Mouse (Mus musculus): ENCODE measurements around the gene Utrn. TPM values are rescaled to one million over a fixed set of nuclear protein-coding genes. Genes with fewer than 3 reads are reported as not detected.

Gene Utrn
- total RNA-seq, 2 experiments from 2014 or later, result 66.8 to 67.5 TPM

- DNase-seq, result no peak
Measured at GRCm38 (mm10) chr10:12731459-12731858, 137.7 kb downstream of the Utrn start.

- DNase-seq, result no peak
Measured at GRCm38 (mm10) chr10:12729635-12730034, 139.5 kb downstream of the Utrn start.

- DNase-seq, result no peak
Measured at GRCm38 (mm10) chr10:12729033-12729432, 140.1 kb downstream of the Utrn start.

DNA sequence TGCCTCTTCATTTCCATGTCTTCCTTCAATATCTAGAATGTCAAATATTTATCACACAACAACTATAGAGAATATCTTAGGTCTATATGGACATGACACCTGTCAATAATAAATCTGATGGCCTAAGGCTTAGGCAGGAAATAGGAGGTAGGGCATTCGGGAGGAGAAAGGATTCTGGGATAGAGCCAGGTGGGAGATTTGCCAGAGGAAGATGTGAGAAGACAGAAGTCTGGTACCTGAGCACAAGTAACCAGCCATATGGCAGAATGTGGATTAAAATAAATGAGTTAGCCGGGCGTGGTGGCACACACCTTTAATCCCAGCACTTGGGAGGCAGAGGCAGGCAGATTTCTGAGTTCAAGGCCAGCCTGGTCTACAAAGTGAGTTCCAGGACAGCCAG, 141.3 kb downstream of the Utrn start:
- DNase-seq, result no peak

DNA sequence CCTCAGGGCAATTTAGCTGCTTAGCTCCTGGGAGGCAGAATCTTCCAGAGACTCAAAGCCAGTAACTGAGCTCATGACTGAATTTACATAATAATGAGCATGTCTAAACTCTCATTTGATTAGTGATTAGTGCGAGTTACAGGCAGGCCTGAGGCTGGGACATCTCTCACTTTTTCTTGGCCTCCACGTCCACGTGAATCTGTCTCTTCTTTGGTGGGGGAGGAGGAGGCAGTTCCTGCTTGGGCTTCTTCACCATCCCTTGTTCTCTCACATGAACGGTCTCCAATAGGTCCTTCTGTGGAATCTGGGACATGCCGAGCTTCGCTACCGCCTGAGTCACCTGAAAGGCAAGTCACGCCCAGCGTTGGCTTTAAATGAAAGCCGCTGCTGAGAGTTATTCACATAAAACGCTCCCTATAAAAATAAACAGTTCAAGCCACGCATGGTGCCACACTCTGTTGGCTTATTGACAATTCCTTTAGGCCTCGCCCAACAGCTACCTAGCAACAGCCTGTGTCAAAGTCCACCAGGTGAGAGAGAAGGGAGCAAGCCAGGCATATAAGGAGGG, 143.0 kb downstream of the Utrn start:
- DNase-seq, result no peak

DNA sequence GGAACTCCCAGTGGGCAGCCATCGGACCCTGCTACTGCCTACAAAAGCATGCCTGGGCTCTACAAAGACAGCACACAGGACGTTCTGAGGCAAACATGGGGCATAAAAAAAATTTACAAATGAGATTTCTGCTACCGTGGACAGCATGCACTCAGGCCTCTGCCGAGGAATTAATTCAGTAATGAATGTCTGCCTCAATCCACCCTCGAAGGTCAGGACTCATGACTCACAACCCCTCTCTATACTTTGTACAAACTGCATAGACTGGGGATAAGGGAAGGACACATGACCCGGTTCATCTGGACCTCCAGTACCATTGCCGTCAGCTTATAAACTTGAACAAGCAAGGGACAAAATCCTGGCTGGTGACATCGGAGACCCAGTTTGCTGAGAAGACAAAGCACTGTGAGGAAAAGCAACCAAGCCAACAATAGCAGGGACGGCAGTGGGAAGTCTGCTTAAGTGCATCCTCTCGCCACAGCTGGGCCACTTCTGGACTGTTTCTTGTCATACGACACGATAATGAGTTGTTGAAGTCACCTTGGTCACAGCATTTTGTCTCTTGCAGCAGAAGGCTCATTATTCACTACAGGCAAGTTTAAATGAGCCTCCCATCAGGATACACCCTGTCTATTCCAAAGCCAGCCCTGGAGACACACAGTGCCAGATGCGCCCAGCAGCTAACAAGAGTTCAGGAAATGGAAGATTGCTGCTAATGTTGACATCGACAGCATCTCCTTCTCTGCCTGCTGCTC, 144.7 kb downstream of the Utrn start:
- no peak for DNase-seq

GRCm38 (mm10) chr10:12723269-12723668, 145.9 kb downstream of the Utrn start:
- DNase-seq, result no peak

GRCm38 (mm10) chr10:12722111-12722510, 147.1 kb downstream of the Utrn start:
- DNase-seq, result no peak

DNA sequence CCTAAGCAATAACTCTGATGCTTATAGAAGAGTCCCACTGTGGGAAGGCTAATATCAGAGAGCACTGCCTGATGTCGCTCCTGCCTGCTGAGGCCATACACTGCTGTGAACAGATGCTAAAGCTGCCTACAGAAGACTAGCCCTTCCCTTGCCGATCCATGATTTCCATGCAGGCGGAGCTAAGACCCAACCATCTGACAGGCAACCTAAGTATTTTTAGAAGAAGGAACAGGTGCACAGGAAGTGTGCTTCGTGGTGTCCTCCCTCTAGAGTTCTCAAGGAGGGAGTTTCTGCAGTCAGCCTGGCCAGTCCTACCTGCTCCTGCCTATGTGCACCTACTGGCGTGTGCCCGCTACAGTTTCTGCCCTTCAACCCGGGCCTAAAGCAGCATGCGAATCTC, 150.8 kb downstream of the Utrn start:
- no peak for DNase-seq

DNA sequence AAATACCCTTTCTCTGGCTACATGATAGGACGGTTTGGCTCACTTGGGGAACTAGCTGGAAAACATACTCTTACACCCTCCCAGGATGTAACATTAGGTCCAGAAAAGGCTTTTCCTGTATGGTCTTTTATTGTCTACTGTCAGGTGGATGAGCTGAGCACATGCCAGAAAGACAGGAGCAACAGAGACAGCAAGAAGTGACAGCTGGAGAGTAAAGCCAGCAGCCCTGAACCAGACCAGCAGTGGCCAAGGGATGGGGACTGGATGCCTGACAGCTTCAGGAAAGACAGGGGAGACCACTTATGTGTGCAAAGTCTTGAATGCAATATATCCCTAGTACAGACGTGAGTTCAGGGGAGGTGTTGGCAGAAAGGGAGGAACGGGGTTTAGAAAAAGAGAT, 151.8 kb downstream of the Utrn start:
- no peak for DNase-seq

GRCm38 (mm10) chr10:12716657-12717327, 152.4 kb downstream of the Utrn start:
- DNase-seq, result no peak

DNA sequence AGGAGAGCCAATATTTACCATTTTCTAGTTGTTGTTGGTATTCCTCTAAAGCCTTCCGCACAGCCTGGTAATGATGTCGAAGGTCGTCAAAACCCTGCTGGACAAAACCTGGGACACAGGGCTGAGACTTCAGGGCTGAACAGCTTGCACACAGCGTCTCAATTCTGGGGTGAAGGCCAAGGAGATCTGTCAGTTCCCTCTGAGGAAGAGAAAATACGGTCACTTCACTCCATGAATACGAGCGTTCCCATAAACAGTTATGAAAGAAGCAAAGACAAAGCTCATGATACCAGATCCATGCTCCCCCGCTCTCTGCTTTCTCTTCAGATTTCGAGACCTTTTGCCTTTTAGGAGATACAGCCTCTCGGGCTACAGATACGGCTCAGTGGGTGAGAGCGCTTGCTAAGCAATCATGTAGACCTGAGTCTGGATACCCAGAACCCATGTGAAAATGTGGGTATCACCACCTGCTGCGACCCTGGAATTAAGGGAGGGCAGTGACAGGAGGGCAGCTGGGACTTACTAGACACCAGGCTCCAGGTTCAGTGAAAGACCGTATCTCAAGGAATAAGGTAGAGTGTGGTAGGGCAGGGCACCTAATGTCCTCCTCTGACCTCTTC, 155.8 kb downstream of the Utrn start:
- no peak for DNase-seq

- no peak for DNase-seq
Measured at GRCm38 (mm10) chr10:12711332-12711831, 157.8 kb downstream of the Utrn start.

GRCm38 (mm10) chr10:12706516-12706915, 162.6 kb downstream of the Utrn start:
- DNase-seq, result no peak

GRCm38 (mm10) chr10:12705990-12706389, 163.2 kb downstream of the Utrn start:
- no peak for DNase-seq

DNA sequence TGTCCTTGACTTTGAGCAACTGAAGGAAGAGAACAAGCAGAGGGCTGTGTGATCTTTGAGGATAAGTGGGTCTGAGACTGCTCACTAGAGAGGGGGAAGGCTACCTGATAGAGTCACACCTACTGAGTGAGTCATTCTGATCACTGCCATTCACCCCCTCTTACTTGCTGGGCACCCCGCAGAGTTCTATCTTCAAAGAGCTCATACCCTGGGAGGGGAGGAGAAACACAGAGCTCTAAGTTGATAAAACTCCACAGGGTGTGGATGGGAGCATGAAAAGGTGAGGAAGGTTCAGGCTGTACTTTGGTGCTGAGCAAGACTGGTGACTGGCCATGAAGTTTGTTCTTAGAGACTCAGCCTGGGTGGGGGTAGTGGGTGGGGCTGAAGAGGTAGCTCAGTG, 164.9 kb downstream of the Utrn start:
- no peak for DNase-seq

GRCm38 (mm10) chr10:12703526-12703925, 165.6 kb downstream of the Utrn start:
- DNase-seq, result no peak

DNA sequence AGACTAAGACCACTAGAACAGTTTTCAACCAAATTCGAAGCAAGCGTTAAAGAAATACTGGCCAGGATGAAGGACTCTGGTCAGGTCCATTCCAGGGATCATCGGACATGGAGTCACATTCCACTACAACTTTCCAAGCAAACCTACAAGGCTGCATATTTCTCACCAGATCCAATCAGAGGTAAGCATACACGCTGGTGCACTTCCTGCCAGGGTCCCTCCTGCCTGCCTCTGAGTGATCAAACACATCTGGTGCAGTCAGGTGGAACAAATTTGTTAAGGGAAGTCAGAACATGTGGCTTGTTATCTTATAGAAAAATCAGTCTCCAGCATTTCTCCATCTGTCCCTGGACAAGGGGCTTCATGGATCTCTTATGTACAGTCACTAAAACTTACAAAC, 167.0 kb downstream of the Utrn start:
- no peak for DNase-seq

DNA sequence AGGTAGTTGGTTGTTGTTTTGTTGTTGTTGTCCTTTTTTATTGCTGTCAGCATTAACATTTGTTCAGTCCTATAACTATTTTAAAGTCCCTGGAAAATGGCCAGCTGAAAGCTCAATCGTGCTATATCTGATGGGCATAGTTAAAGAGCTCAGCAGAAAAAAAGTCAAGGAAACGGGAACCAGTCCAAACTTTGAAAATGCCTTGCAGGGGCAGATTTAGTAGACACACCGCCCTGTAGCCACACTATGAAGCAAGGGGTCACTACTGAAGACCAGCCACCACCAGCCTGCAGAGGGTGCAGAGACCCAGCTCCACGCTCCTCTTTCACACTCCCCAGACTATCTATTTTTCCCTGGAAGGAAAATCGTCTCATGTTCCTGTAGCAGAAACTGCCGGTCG, 167.5 kb downstream of the Utrn start:
- peak in 1 of 2 experiments; percentile 23 for DNase-seq

DNA sequence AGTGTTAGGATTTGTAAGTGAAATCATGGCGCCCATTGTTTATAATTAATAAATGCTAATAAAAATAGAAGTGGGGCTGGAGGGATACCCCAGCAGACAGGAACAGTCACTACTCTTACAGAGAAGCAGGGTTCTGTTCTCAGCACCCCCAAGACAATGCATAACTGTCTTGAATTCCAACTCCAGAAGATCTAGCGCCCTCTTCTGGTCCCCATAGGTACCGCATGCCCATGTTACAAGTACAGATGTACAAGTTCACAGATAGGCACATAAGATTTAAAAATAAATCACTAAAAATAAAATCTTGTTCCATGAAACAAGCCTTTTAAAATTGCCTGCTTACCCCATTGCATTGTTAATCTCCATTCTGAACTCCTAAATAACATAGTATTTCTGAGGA, 168.6 kb downstream of the Utrn start:
- no peak for DNase-seq

- DNase-seq, result no peak
Measured at GRCm38 (mm10) chr10:12697902-12698301, 171.3 kb downstream of the Utrn start.

GRCm38 (mm10) chr10:12696704-12697103, 172.5 kb downstream of the Utrn start:
- DNase-seq, result no peak

DNA sequence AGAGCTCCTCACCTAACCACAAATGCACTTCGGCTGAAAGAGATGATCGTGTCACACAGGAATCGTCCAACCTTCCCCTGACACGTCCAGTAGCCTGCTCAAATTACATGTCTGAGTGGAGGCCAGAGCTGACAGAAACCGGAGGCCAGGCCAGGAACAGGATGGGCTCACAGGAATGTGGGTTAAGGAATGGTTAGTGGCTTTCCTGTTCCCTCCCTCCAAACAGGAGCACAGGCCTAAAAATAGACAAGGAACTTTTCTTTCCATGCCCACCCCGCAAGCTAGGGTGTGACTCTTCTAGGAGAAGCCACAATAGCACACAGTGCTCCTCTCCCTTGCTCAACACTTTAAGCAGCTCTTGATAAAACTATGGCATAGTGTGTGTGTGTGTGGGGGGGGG, 174.4 kb downstream of the Utrn start:
- DNase-seq, result peak; percentile 45 to 63
